Mouse (Mus musculus) central nervous system, embryonic 11.5 days (tissue): Measurements from ENCODE around the gene Il1rl1. TPM values are rescaled to one million over a fixed set of nuclear protein-coding genes. Genes with fewer than 3 reads are reported as not detected.

Source experiments
- polyA plus RNA-seq: library from polyadenylated mRNA; depleted of rRNA; stranded (reverse); fragments of >200 nt; gene quantifications from 2 replicates; pipeline ENCODE4 v1.2.3, GENCODE M21; 2012; rRNA removed

Gene Il1rl1
- polyA plus RNA-seq, result 0.16 and 0.40 TPM in 2 replicates

GRCm38 (mm10) chr1:40428910-40429675 lies at the start of gene Il1rl1:
Gene Il1rl1 (plus strand): TSS chr1:40429570.

GRCm38 (mm10) chr1:40465477-40466430 lies 36.4 kb downstream of the Il1rl1 start, which contains the start of gene Il18r1:
Gene Il18r1 (plus strand): TSS chr1:40465552.

Other genes with a start within 250 kb of the Il1rl1 start
- 1.2 and 1.6 TPM in 2 replicates for gene Il1r1, start 204.5 kb upstream of the Il1rl1 start, polyA plus RNA-seq
- gene Il1rl2, start 105.0 kb upstream of the Il1rl1 start, polyA plus RNA-seq, result 0.94 and 2.6 TPM in 2 replicates
- 0.01 and 0.02 TPM in 2 replicates for gene Il18r1, start 36.0 kb downstream of the Il1rl1 start, polyA plus RNA-seq
- 0.48 and 0.55 TPM in 2 replicates for gene Il18rap, start 85.8 kb downstream of the Il1rl1 start, polyA plus RNA-seq
- gene Slc9a4, start 150.5 kb downstream of the Il1rl1 start, polyA plus RNA-seq, result not detected in 2 replicates